Comparison of ENCODE assay signal across 22 mouse cellular contexts in the genomic region with DNA sequence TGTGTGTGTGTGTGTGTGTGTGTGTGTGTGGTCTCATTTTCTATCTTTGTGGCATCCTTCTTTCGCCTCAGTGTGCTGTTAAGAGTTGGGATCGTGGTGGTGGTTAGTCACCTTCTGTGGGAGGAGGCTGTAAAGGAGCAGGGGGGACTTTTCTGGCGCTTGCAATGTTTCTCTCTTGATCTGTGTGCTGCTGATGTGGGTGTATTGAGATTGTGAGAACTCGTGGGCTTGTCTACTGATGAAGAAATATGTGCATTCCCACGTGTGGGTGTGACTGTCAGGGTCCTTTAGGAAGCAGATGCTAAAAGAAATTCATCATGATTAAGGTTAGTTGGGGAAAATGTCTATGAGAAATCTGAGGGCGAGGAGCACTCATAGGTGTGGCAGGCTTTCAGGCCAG.
A peak's percentile ranks its signal among the peaks of the same experiment; 100 is the strongest.
DNase-seq lines count a peak whose midpoint lies in the region.
"Had no signal": no experiment of that assay in that cellular context is flagged by ENCODE, and none has a peak within 500 bp of the region (broad histone marks: within the 10 kb centered on the region; RNA-seq: fewer than 3 reads in every experiment).

No protein-coding gene starts in this region.

- H3K4me3 ChIP-seq in heart, embryonic 10.5 days, result no peak overlapping the region
- H3K4me3 ChIP-seq: embryonic facial prominence, embryonic 12.5 days; forebrain, embryonic 15.5 days; heart, embryonic 12.5 days; hindbrain, embryonic 12.5 days; limb, embryonic 13.5 days; liver, embryonic 13.5 days; stomach, embryonic 15.5 days had no signal

- DNase-seq in right cerebral cortex, adult 18-20 months, result peak; percentile 83
- DNase-seq in right cerebral cortex, postnatal 14 days, result no peak
- peak; percentile 10 to 17 for DNase-seq in frontal cortex, postnatal 25 days (ENCODE audit: low spot score in 2 of 2)
- peak; percentile 56 to 72 for DNase-seq in left cerebral cortex, postnatal 14 days (ENCODE audit: low spot score in 2 of 2)
- DNase-seq in heart, embryonic 10.5 days (ENCODE audit: low spot score), result no peak
- DNase-seq in cerebellum, adult 9-11 months, result no peak
- DNase-seq in cerebellum, postnatal 14 days, result no peak
- DNase-seq: cerebellum, adult 2 months; heart, postnatal 14 days; kidney, adult 2 months; kidney, postnatal 4 days; liver, embryonic 13.5 days; lung, embryonic 14.5 days; retina, postnatal 1 day; thymus, adult 2 months had no signal

- intact Hi-C loops in left cerebral cortex, postnatal 14 days (cut with DNase I), result no loop called here

- H3K4me1 ChIP-seq in heart, embryonic 10.5 days, result no peaks in the 10 kb centered on the region
- H3K4me1 ChIP-seq: embryonic facial prominence, embryonic 12.5 days; forebrain, embryonic 15.5 days; heart, embryonic 12.5 days; hindbrain, embryonic 12.5 days; limb, embryonic 13.5 days; liver, embryonic 13.5 days; stomach, embryonic 15.5 days had no signal

- H3K27me3 ChIP-seq in heart, embryonic 10.5 days (ENCODE audit: insufficient read depth, poor library complexity, severe bottlenecking), result no peaks in the 10 kb centered on the region
- H3K27me3 ChIP-seq: embryonic facial prominence, embryonic 12.5 days; forebrain, embryonic 15.5 days; heart, embryonic 12.5 days; hindbrain, embryonic 12.5 days; limb, embryonic 13.5 days; liver, embryonic 13.5 days; stomach, embryonic 15.5 days had no signal

- no peaks in the 10 kb centered on the region for H3K9me3 ChIP-seq in heart, embryonic 10.5 days
- H3K9me3 ChIP-seq: embryonic facial prominence, embryonic 12.5 days; forebrain, embryonic 15.5 days; heart, embryonic 12.5 days; hindbrain, embryonic 12.5 days; limb, embryonic 13.5 days; stomach, embryonic 15.5 days had no signal

- H3K36me3 ChIP-seq in heart, embryonic 10.5 days, result no peaks in the 10 kb centered on the region
- H3K36me3 ChIP-seq: embryonic facial prominence, embryonic 12.5 days; forebrain, embryonic 15.5 days; heart, embryonic 12.5 days; hindbrain, embryonic 12.5 days; limb, embryonic 13.5 days; liver, embryonic 13.5 days; stomach, embryonic 15.5 days had no signal

- 73% methylated on average over 6 of the region's 6 CpGs for WGBS in heart, embryonic 10.5 days

- H3K27ac ChIP-seq in heart, embryonic 10.5 days, result no peak overlapping the region
- H3K27ac ChIP-seq: embryonic facial prominence, embryonic 12.5 days; forebrain, embryonic 15.5 days; hindbrain, embryonic 12.5 days; limb, embryonic 13.5 days; liver, embryonic 13.5 days; macrophage; stomach, embryonic 15.5 days had no signal

Comparison
In these comparisons a context has a peak if more than half of its experiments do, and no peak if none do; other contexts are left out.
1. DNase-seq: peak in right cerebral cortex, adult 18-20 months (single experiment), frontal cortex, postnatal 25 days (2 of 2) and left cerebral cortex, postnatal 14 days (2 of 2); none in right cerebral cortex, postnatal 14 days (single experiment), heart, embryonic 10.5 days (single experiment), cerebellum, adult 9-11 months (single experiment) and cerebellum, postnatal 14 days (0 of 2).